13 mouse cellular contexts compared by ENCODE assay signal in the genomic region with DNA sequence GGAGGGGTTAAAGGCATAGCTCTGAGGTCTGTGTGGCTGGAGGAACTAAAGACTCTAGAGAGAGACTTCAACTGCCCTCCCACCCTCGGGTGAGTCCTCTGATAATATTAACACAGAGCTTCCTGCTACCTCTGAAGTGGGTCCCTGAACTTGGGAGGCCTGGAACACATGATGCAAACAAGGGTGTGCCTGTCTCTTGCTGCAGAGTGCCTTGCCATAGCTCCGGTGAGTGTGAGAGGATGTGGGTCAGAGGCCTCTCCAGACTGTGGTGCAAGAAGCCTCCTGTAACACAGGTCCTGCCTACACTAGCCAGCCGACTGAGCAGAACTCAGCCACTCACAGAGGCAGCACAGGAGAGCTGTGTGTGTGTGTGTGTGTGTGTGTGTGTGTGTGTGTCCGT. TPM values are rescaled to one million over a fixed set of nuclear protein-coding genes. Genes with fewer than 3 reads are reported as not detected.
A peak's percentile ranks its signal among the peaks of the same experiment; 100 is the strongest.
DNase-seq lines count a peak whose midpoint lies in the region; ATAC-seq lines count a peak whose summit lies in the region.
"Had no signal": no experiment of that assay in that cellular context is flagged by ENCODE, and none has a peak within 500 bp of the region (broad histone marks: within the 10 kb centered on the region; RNA-seq: fewer than 3 reads in every experiment).

No protein-coding gene starts in this region.

- no peaks in the 10 kb centered on the region for H3K36me3 ChIP-seq in forebrain, embryonic 12.5 days (replicated peaks)
- H3K36me3 ChIP-seq: hindbrain, embryonic 15.5 days; midbrain, embryonic 10.5 days had no signal

- H3K4me1 ChIP-seq in forebrain, embryonic 12.5 days = no peaks in the 10 kb centered on the region; the same call in 1 of the 2 replicates
- H3K4me1 ChIP-seq: hindbrain, embryonic 15.5 days; midbrain, embryonic 10.5 days had no signal

- H3K9me3 ChIP-seq in forebrain, embryonic 12.5 days = no peaks in the 10 kb centered on the region
- H3K9me3 ChIP-seq: hindbrain, embryonic 15.5 days; midbrain, embryonic 10.5 days had no signal

- H3K27ac ChIP-seq in forebrain, embryonic 12.5 days = no peak overlapping the region
- H3K27ac ChIP-seq: heart, adult 2 months; hindbrain, embryonic 15.5 days; midbrain, embryonic 10.5 days had no signal

- H3K9ac ChIP-seq in forebrain, embryonic 12.5 days = no peak overlapping the region; the same call in 1 of the 2 replicates
- H3K9ac ChIP-seq: hindbrain, embryonic 15.5 days had no signal

- no peak for ATAC-seq in CD4-positive, CD25-positive, alpha-beta regulatory T cell, adult 4 months
- ATAC-seq in forebrain, embryonic 12.5 days (ENCODE audit: low FRiP score) = no peak

- H3K4me3 ChIP-seq in forebrain, embryonic 12.5 days (replicated peaks) = no peak overlapping the region
- H3K4me3 ChIP-seq: heart, adult 2 months; hindbrain, embryonic 15.5 days; midbrain, embryonic 10.5 days had no signal

- peak; percentile 14 for DNase-seq in CD4-positive, CD25-positive, alpha-beta regulatory T cell, adult 2 months (ENCODE audit: low read depth, low spot score)
- peak; percentile 54 for DNase-seq in urinary bladder, postnatal 14 days (ENCODE audit: low spot score)
- DNase-seq in urinary bladder, postnatal 10 days (ENCODE audit: low spot score) = no peak
- peak; percentile 54 for DNase-seq in lung, postnatal 14 days
- DNase-seq in left cerebral cortex, adult 9 months (ENCODE audit: low spot score in 2 of 2) = no peak
- no peak for DNase-seq in c-Kit-positive CD71-positive TER-119-positive erythroid progenitor cells, embryonic 14.5 days (ENCODE audit: low spot score)
- DNase-seq: cerebellum, postnatal 25 days; layer of hippocampus, adult 9-11 months had no signal

- 58% methylated on average over 4 of the region's 4 CpGs for WGBS in forebrain, embryonic 12.5 days

- no peaks in the 10 kb centered on the region for H3K27me3 ChIP-seq in forebrain, embryonic 12.5 days
- H3K27me3 ChIP-seq: hindbrain, embryonic 15.5 days had no signal

- no peak overlapping the region for H3K4me2 ChIP-seq in forebrain, embryonic 12.5 days
- H3K4me2 ChIP-seq: hindbrain, embryonic 15.5 days had no signal

RNA-seq across cellular contexts. Expression of a gene that starts 45.2 kb away (rescaled TPM):
- polyA plus RNA-seq in CD4-positive, CD25-positive, alpha-beta regulatory T cell, adult 4 months (2017; shearing (Covaris generic)) = not detected
- polyA plus RNA-seq in forebrain, embryonic 12.5 days (2016; fragmentation: Nextera tagmentation; extraction: Ambion mirVana) = 2.7 TPM in 2 replicates
- polyA plus RNA-seq: heart, adult 2 months had no signal

RNA-seq across cellular contexts. Expression of a gene that starts 45.7 kb away (rescaled TPM):
- 10 to 100 TPM; 24.3 to 28.4 TPM for polyA plus RNA-seq in CD4-positive, CD25-positive, alpha-beta regulatory T cell, adult 4 months (2017; shearing (Covaris generic))
- polyA plus RNA-seq in forebrain, embryonic 12.5 days (2016; fragmentation: Nextera tagmentation; extraction: Ambion mirVana) = 30.9 and 34.1 TPM in 2 replicates

Comparison
In these comparisons a context has a peak if more than half of its experiments do, and no peak if none do; other contexts are left out.
1. DNase-seq: peak in CD4-positive, CD25-positive, alpha-beta regulatory T cell, adult 2 months (single experiment), urinary bladder, postnatal 14 days (single experiment) and lung, postnatal 14 days (single experiment); none in urinary bladder, postnatal 10 days (single experiment), left cerebral cortex, adult 9 months (0 of 2) and c-Kit-positive CD71-positive TER-119-positive erythroid progenitor cells, embryonic 14.5 days (single experiment).